Mouse (Mus musculus): Measurements from ENCODE around the gene Cys1. TPM values are rescaled to one million over a fixed set of nuclear protein-coding genes. Genes with fewer than 3 reads are reported as not detected.
"Not testable (repeated sequence)": the region's sequence is repeated elsewhere in the genome, so short reads cannot be mapped to it uniquely, and the experiment has no call there.

Cys1 gene
- polyA plus RNA-seq, 1 experiment from 2014 or later: 1.0 TPM

- H3K4me2 ChIP-seq: peak overlapping the region; percentile 84
- no peaks in the 10 kb centered on the region for H3K27me3 ChIP-seq (replicated peaks)
- peak overlapping the region; percentile 81 for H3K4me3 ChIP-seq
- peak overlapping the region; percentile 79 for H3K9ac ChIP-seq
- H3K36me3 ChIP-seq: peaks cover 37% of the 10 kb centered on the region
- H3K27ac ChIP-seq (ENCODE audit: poor library complexity, severe bottlenecking): peak overlapping the region; percentile 19; the same call in 1 of the 2 replicates
- H3K9me3 ChIP-seq (replicated peaks): no peaks in the 10 kb centered on the region
- 30% methylated on average over 6 of the region's 6 CpGs for WGBS
- no peak for ATAC-seq (ENCODE audit: insufficient number of reproducible peaks, low FRiP score)
- H3K4me1 ChIP-seq (replicated peaks): peaks cover 39% of the 10 kb centered on the region
These were observed 27.8 kb upstream of the Cys1 start for GRCm38 (mm10) chr12:24709409-24709808.

- ATAC-seq (ENCODE audit: insufficient number of reproducible peaks, low FRiP score): no peak
- no peaks in the 10 kb centered on the region for H3K27me3 ChIP-seq (replicated peaks)
- under 1% methylated on average over 17 of the region's 17 CpGs for WGBS
These were observed 27.2 kb upstream of the Cys1 start for GRCm38 (mm10) chr12:24708824-24709218.

GRCm38 (mm10) chr12:24707954-24708823 lies 26.6 kb upstream of the Cys1 start, which contains the start of gene Rrm2:
TSS of gene Rrm2 (plus strand) at chr12:24708241.
- WGBS: under 1% methylated on average over 83 of the region's 83 CpGs

More at GRCm38 (mm10) chr12:24708824-24709218, 27.2 kb upstream of the Cys1 start:
- Histone ChIP-seq H3K36me3 (peaks cover 32% of the 10 kb centered on the region), H3K4me2 (peak overlapping the region; percentile 84), H3K4me1 (replicated peaks) (peaks cover 39% of the 10 kb centered on the region), H3K4me3 (peak overlapping the region; percentile 81), H3K9ac (peak overlapping the region; percentile 79), H3K27ac (ENCODE audit: poor library complexity, severe bottlenecking) (peak overlapping the region; percentile 19; the same call in 1 of the 2 replicates), H3K9me3 (replicated peaks) (no peaks in the 10 kb centered on the region)

GRCm38 (mm10) chr12:24707480-24707802 lies 25.8 kb upstream of the Cys1 start:
- H3K36me3 ChIP-seq: peaks cover 22% of the 10 kb centered on the region
- peaks cover 48% of the 10 kb centered on the region for H3K4me1 ChIP-seq (replicated peaks)
- H3K9me3 ChIP-seq (replicated peaks): no peaks in the 10 kb centered on the region
- peak overlapping the region; percentile 81 for H3K4me3 ChIP-seq
- no peak for ATAC-seq (ENCODE audit: insufficient number of reproducible peaks, low FRiP score)
- H3K4me2 ChIP-seq: peak overlapping the region; percentile 84
- WGBS: 0% methylated on average over 9 of the region's 9 CpGs
- peak overlapping the region; percentile 49; the same call in 1 of the 2 replicates for H3K27ac ChIP-seq (ENCODE audit: poor library complexity, severe bottlenecking)
- peak overlapping the region; percentile 79 for H3K9ac ChIP-seq
- H3K27me3 ChIP-seq (replicated peaks): no peaks in the 10 kb centered on the region

More at GRCm38 (mm10) chr12:24707954-24708823, 26.6 kb upstream of the Cys1 start, which contains the start of gene Rrm2:
- Histone ChIP-seq H3K4me2 (peak within 1 kb of the TSS; percentile 84), H3K4me3 (peak within 1 kb of the TSS; percentile 81), H3K27ac (ENCODE audit: poor library complexity, severe bottlenecking) (peak within 1 kb of the TSS; percentile 69), H3K9me3 (replicated peaks) (no peaks in the 10 kb centered on the region), H3K27me3 (replicated peaks) (no peaks in the 10 kb centered on the region), H3K36me3 (peaks cover 29% of the 10 kb centered on the region), H3K9ac (peak within 1 kb of the TSS; percentile 79), H3K4me1 (replicated peaks) (peaks cover 43% of the 10 kb centered on the region)
- ATAC-seq (ENCODE audit: insufficient number of reproducible peaks, low FRiP score): peak; percentile 90

- Histone ChIP-seq H3K9ac (peak overlapping the region; percentile 79), H3K4me1 (replicated peaks) (peaks cover 45% of the 10 kb centered on the region), H3K9me3 (replicated peaks) (no peaks in the 10 kb centered on the region), H3K36me3 (peaks cover 17% of the 10 kb centered on the region), H3K27ac (ENCODE audit: poor library complexity, severe bottlenecking) (peak overlapping the region; percentile 17), H3K27me3 (replicated peaks) (no peaks in the 10 kb centered on the region), H3K4me2 (peak overlapping the region; percentile 84), H3K4me3 (peak overlapping the region; percentile 81)
- WGBS: under 1% methylated on average over 27 of the region's 27 CpGs
- ATAC-seq (ENCODE audit: insufficient number of reproducible peaks, low FRiP score): peak; percentile 23; the same call in 1 of the 2 replicates
These were observed 25.3 kb upstream of the Cys1 start for GRCm38 (mm10) chr12:24706764-24707479.

GRCm38 (mm10) chr12:24705502-24706263 lies 24.1 kb upstream of the Cys1 start:
- no peak for ATAC-seq (ENCODE audit: insufficient number of reproducible peaks, low FRiP score)
- H3K27me3 ChIP-seq (replicated peaks): no peaks in the 10 kb centered on the region
- H3K9me3 ChIP-seq (replicated peaks): no peaks in the 10 kb centered on the region
- 87% methylated on average over 15 of the region's 15 CpGs for WGBS
- H3K27ac ChIP-seq (ENCODE audit: poor library complexity, severe bottlenecking): no peak overlapping the region
- peaks cover 35% of the 10 kb centered on the region for H3K4me1 ChIP-seq (replicated peaks)
- H3K4me3 ChIP-seq: no peak overlapping the region
- peak overlapping the region; percentile 84; the same call in 1 of the 2 replicates for H3K4me2 ChIP-seq
- H3K9ac ChIP-seq: no peak overlapping the region
- peaks cover 5% of the 10 kb centered on the region for H3K36me3 ChIP-seq

- Histone ChIP-seq H3K4me2 (no peak overlapping the region), H3K27ac (ENCODE audit: poor library complexity, severe bottlenecking) (peak overlapping the region; percentile 38), H3K27me3 (replicated peaks) (no peaks in the 10 kb centered on the region), H3K4me1 (replicated peaks) (peaks cover 23% of the 10 kb centered on the region), H3K4me3 (no peak overlapping the region), H3K36me3 (no peaks in the 10 kb centered on the region), H3K9me3 (replicated peaks) (no peaks in the 10 kb centered on the region), H3K9ac (no peak overlapping the region)
- ATAC-seq (ENCODE audit: insufficient number of reproducible peaks, low FRiP score): peak; percentile 77
- 35% methylated on average over 3 of the region's 3 CpGs for WGBS
These were observed 21.4 kb upstream of the Cys1 start for GRCm38 (mm10) chr12:24703013-24703412.

- H3K4me1 ChIP-seq (replicated peaks): peaks cover 13% of the 10 kb centered on the region
- H3K4me2 ChIP-seq; ATAC-seq (ENCODE audit: insufficient number of reproducible peaks, low FRiP score); H3K36me3 ChIP-seq; H3K27ac ChIP-seq (ENCODE audit: poor library complexity, severe bottlenecking); H3K27me3 ChIP-seq (replicated peaks); H3K9me3 ChIP-seq (replicated peaks); H3K9ac ChIP-seq; H3K4me3 ChIP-seq: not testable (repeated sequence)
- WGBS: 85% methylated on average over 9 of the region's 9 CpGs
These were observed 20.0 kb upstream of the Cys1 start for GRCm38 (mm10) chr12:24701621-24702020.

GRCm38 (mm10) chr12:24699578-24699977 lies 18.0 kb upstream of the Cys1 start:
- Histone ChIP-seq H3K4me1 (replicated peaks) (peaks cover 13% of the 10 kb centered on the region), H3K27me3 (replicated peaks) (no peaks in the 10 kb centered on the region), H3K9ac (no peak overlapping the region), H3K9me3 (replicated peaks) (no peaks in the 10 kb centered on the region), H3K4me3 (no peak overlapping the region), H3K27ac (ENCODE audit: poor library complexity, severe bottlenecking) (no peak overlapping the region), H3K4me2 (no peak overlapping the region), H3K36me3 (no peaks in the 10 kb centered on the region)
- ATAC-seq (ENCODE audit: insufficient number of reproducible peaks, low FRiP score): no peak
- WGBS: 54% methylated on average over 10 of the region's 10 CpGs

- 59% methylated on average over 3 of the region's 3 CpGs for WGBS
- Histone ChIP-seq H3K9me3 (replicated peaks) (no peaks in the 10 kb centered on the region), H3K4me2 (no peak overlapping the region), H3K9ac (no peak overlapping the region), H3K27ac (ENCODE audit: poor library complexity, severe bottlenecking) (no peak overlapping the region), H3K4me3 (no peak overlapping the region), H3K4me1 (replicated peaks) (peaks cover 12% of the 10 kb centered on the region), H3K36me3 (no peaks in the 10 kb centered on the region), H3K27me3 (replicated peaks) (no peaks in the 10 kb centered on the region)
- ATAC-seq (ENCODE audit: insufficient number of reproducible peaks, low FRiP score): no peak
These were observed 16.9 kb upstream of the Cys1 start for GRCm38 (mm10) chr12:24698514-24698913.

Data from heart, embryonic 12.5 days (tissue).